Mouse (Mus musculus) heart, postnatal 4 days (tissue): ENCODE results near the gene Slc22a5. TPM values are rescaled to one million over a fixed set of nuclear protein-coding genes. Genes with fewer than 3 reads are reported as not detected.
A peak's percentile ranks its signal among the peaks of the same experiment; 100 is the strongest.
"Not testable (repeated sequence)": the region's sequence is repeated elsewhere in the genome, so short reads cannot be mapped to it uniquely, and the experiment has no call there.

Experiments
- DNase-seq: peaks from one replicate; pipeline ENCODE4 v3.0.0; 2021
- total RNA-seq, 2 experiments: library from RNA; stranded (reverse); gene quantifications; 2 replicates each; pipeline ENCODE4 v1.2.3; 2021

Gene Slc22a5
- total RNA-seq, 2 experiments from 2014 or later: 13.3 to 15.0 TPM

GRCm38 (mm10) chr11:53888242-53888641, 3.2 kb downstream of the Slc22a5 start:
- no peak for DNase-seq

GRCm38 (mm10) chr11:53883287-53883686, 8.2 kb downstream of the Slc22a5 start:
- no peak for DNase-seq

GRCm38 (mm10) chr11:53878096-53878495, 13.4 kb downstream of the Slc22a5 start:
- not testable (repeated sequence) for DNase-seq

- no peak for DNase-seq
These were observed 15.0 kb downstream of the Slc22a5 start for GRCm38 (mm10) chr11:53876488-53876887.

GRCm38 (mm10) chr11:53874706-53875105, 16.8 kb downstream of the Slc22a5 start:
- DNase-seq: peak; percentile 13

GRCm38 (mm10) chr11:53873909-53874704, 17.4 kb downstream of the Slc22a5 start:
- not testable (repeated sequence) for DNase-seq

- DNase-seq: no peak
These were observed 19.5 kb downstream of the Slc22a5 start for GRCm38 (mm10) chr11:53871786-53872507.

GRCm38 (mm10) chr11:53869172-53869571, 22.3 kb downstream of the Slc22a5 start:
- no peak for DNase-seq

- DNase-seq: peak; percentile 20
These were observed 23.1 kb downstream of the Slc22a5 start for GRCm38 (mm10) chr11:53868323-53868722.

GRCm38 (mm10) chr11:53864724-53865310, 26.6 kb downstream of the Slc22a5 start:
- not testable (repeated sequence) for DNase-seq

- DNase-seq: not testable (repeated sequence)
These were observed 30.5 kb downstream of the Slc22a5 start for GRCm38 (mm10) chr11:53860944-53861343.

- peak; percentile 49 for DNase-seq
These were observed 32.5 kb downstream of the Slc22a5 start, which contains the start of gene Gm12216 for GRCm38 (mm10) chr11:53858761-53859580. Gene Gm12216, minus strand, starts transcription at chr11:53859256.

- no peak for DNase-seq
These were observed 33.3 kb downstream of the Slc22a5 start for GRCm38 (mm10) chr11:53858058-53858760.

- no peak for DNase-seq
These were observed 37.8 kb downstream of the Slc22a5 start for GRCm38 (mm10) chr11:53853665-53854064.

- no peak for DNase-seq
These were observed 39.7 kb downstream of the Slc22a5 start for GRCm38 (mm10) chr11:53851795-53852194.

- DNase-seq: peak; percentile 86
These were observed 41.7 kb downstream of the Slc22a5 start for GRCm38 (mm10) chr11:53849588-53850320.

- DNase-seq: no peak
These were observed 45.8 kb downstream of the Slc22a5 start for GRCm38 (mm10) chr11:53845680-53846079.

- DNase-seq: no peak
These were observed 48.4 kb downstream of the Slc22a5 start for GRCm38 (mm10) chr11:53843106-53843505.

GRCm38 (mm10) chr11:53842161-53842581, 49.3 kb downstream of the Slc22a5 start:
- DNase-seq: no peak

- no peak for DNase-seq
These were observed 49.9 kb downstream of the Slc22a5 start for GRCm38 (mm10) chr11:53841514-53841913.
